Mouse (Mus musculus): ENCODE results near the gene Bbs4. TPM values are rescaled to one million over a fixed set of nuclear protein-coding genes. Genes with fewer than 3 reads are reported as not detected.

The Bbs4 gene
- polyA plus RNA-seq, 1 experiment = 6.8 TPM

DNA sequence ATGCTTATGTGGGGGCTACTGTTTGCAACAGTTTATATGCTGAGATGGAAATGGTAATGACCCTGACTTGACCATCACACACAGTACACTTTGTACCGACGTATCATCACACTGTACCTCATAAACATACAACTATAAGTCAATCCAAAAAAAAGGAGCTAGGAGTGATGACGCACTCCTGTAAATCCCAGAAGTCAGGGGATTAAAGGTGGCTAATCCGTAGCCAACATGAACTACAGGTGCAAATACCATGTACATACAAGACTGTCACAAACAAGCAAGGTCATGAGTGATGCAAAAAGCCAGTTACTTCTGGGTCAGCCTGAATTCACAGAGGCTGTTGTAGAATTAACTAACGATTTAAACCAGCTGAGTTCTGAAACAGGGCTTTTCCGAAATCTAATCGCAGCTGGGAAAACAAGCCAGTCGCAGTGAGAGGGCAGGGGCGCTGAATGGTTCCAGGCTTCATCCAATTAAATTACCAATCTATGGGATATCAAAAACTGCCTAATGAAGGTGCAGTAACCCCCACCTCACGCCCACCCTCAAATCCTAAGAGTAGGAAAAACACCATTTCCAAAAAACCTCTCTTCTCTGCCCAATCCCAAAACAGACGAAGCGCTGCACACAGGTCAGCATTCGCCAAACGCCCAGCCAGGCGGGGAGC is 589 bp downstream of the Bbs4 start:
- Histone ChIP-seq H3K27ac (ENCODE audit: control insufficient read depth, insufficient read depth, low read depth, low read length) (peak overlapping the region; percentile 87), H3K27me3 (ENCODE audit: control insufficient read depth, insufficient read depth, low read length) (no peaks in the 10 kb centered on the region), H3K4me3 (ENCODE audit: control insufficient read depth, low read depth, low read length) (peak overlapping the region; percentile 89)

GRCm38 (mm10) chr9:59346176-59346575 is 7.1 kb downstream of the Bbs4 start:
- H3K36me3 ChIP-seq (ENCODE audit: control insufficient read depth, insufficient read depth, low read length) = no peaks in the 10 kb centered on the region
- TF ChIP-seq CTCF (IDR thresholded peaks at IDR 0.05; ENCODE audit: control insufficient read depth, insufficient read depth, insufficient replicate concordance, low read depth, low read length) (no peak), POLR2A (IDR thresholded peaks at IDR 0.05; ENCODE audit: control insufficient read depth, low read depth, low read length) (no peak)

More for the DNA sequence above, 589 bp downstream of the Bbs4 start:
- TF ChIP-seq POLR2A (IDR thresholded peaks at IDR 0.05; ENCODE audit: control insufficient read depth, low read depth, low read length) = no peak
- Histone ChIP-seq H3K36me3 (ENCODE audit: control insufficient read depth, insufficient read depth, low read length) (no peaks in the 10 kb centered on the region), H3K4me1 (ENCODE audit: control insufficient read depth, insufficient read depth, low read length) (no peaks in the 10 kb centered on the region)

GRCm38 (mm10) chr9:59340002-59340401 is 13.3 kb downstream of the Bbs4 start:
- no peaks in the 10 kb centered on the region for H3K27me3 ChIP-seq (ENCODE audit: control insufficient read depth, insufficient read depth, low read length)
- no peak overlapping the region for H3K27ac ChIP-seq (ENCODE audit: control insufficient read depth, insufficient read depth, low read depth, low read length)
- no peak for TF ChIP-seq CTCF (IDR thresholded peaks at IDR 0.05; ENCODE audit: control insufficient read depth, insufficient read depth, insufficient replicate concordance, low read depth, low read length)
- TF ChIP-seq POLR2A (IDR thresholded peaks at IDR 0.05; ENCODE audit: control insufficient read depth, low read depth, low read length) = no peak
- no peak overlapping the region for H3K4me3 ChIP-seq (ENCODE audit: control insufficient read depth, low read depth, low read length)
- peaks cover 1% of the 10 kb centered on the region for H3K36me3 ChIP-seq (ENCODE audit: control insufficient read depth, insufficient read depth, low read length)
- no peaks in the 10 kb centered on the region for H3K4me1 ChIP-seq (ENCODE audit: control insufficient read depth, insufficient read depth, low read length)

More at GRCm38 (mm10) chr9:59346176-59346575, 7.1 kb downstream of the Bbs4 start:
- H3K4me3 ChIP-seq (ENCODE audit: control insufficient read depth, low read depth, low read length) = no peak overlapping the region
- H3K27ac ChIP-seq (ENCODE audit: control insufficient read depth, insufficient read depth, low read depth, low read length) = no peak overlapping the region
- no peaks in the 10 kb centered on the region for H3K4me1 ChIP-seq (ENCODE audit: control insufficient read depth, insufficient read depth, low read length)
- no peaks in the 10 kb centered on the region for H3K27me3 ChIP-seq (ENCODE audit: control insufficient read depth, insufficient read depth, low read length)

DNA sequence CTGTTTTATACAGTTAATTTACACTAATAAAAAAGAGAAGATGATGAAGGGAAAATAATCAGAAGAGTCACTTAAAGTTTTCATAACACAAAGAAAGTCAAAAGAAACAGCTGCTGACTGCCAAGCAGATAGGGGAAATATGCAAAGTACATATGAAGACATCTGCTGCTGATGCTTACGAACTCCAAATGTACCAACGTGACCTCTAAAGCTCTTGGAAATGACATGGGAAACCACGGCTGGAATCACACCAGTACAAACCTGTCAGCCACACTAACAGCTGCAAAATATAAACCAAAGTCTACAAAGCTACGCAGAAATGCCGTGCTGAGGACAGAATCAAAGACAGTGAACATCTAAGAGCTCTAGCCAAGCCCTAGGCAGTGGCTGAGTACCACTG is 14.2 kb downstream of the Bbs4 start:
- peaks cover 1% of the 10 kb centered on the region for H3K36me3 ChIP-seq (ENCODE audit: control insufficient read depth, insufficient read depth, low read length)
- no peaks in the 10 kb centered on the region for H3K4me1 ChIP-seq (ENCODE audit: control insufficient read depth, insufficient read depth, low read length)
- no peak overlapping the region for H3K27ac ChIP-seq (ENCODE audit: control insufficient read depth, insufficient read depth, low read depth, low read length)
- no peak overlapping the region for H3K4me3 ChIP-seq (ENCODE audit: control insufficient read depth, low read depth, low read length)
- H3K27me3 ChIP-seq (ENCODE audit: control insufficient read depth, insufficient read depth, low read length) = no peaks in the 10 kb centered on the region
- TF ChIP-seq POLR2A (IDR thresholded peaks at IDR 0.05; ENCODE audit: control insufficient read depth, low read depth, low read length) (no peak), CTCF (IDR thresholded peaks at IDR 0.05; ENCODE audit: control insufficient read depth, insufficient read depth, insufficient replicate concordance, low read depth, low read length) (no peak)

DNA sequence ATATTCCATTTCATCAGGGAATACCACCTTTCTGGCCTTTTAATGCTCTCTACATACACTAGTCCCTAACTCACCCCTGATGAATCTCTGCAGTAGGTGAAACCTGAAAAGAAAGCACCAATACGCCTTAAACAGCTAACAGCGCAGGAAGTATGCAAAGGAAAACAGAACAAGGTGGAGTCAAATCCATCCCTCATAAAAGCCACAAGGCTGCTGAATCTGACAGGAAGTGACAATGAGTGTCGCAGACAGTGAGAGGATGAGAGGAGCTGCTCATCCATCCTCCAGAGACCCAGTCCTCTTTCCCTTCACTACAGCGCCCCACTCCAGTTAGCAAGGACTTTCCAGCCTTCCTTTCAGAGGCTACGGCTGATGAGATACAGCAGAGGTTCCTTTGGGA is 14.9 kb downstream of the Bbs4 start:
- Histone ChIP-seq H3K4me3 (ENCODE audit: control insufficient read depth, low read depth, low read length) (no peak overlapping the region), H3K36me3 (ENCODE audit: control insufficient read depth, insufficient read depth, low read length) (peaks cover 1% of the 10 kb centered on the region), H3K27ac (ENCODE audit: control insufficient read depth, insufficient read depth, low read depth, low read length) (no peak overlapping the region), H3K4me1 (ENCODE audit: control insufficient read depth, insufficient read depth, low read length) (no peaks in the 10 kb centered on the region), H3K27me3 (ENCODE audit: control insufficient read depth, insufficient read depth, low read length) (no peaks in the 10 kb centered on the region)
- TF ChIP-seq CTCF (IDR thresholded peaks at IDR 0.05; ENCODE audit: control insufficient read depth, insufficient read depth, insufficient replicate concordance, low read depth, low read length) (no peak), POLR2A (IDR thresholded peaks at IDR 0.05; ENCODE audit: control insufficient read depth, low read depth, low read length) (no peak)

- Histone ChIP-seq H3K27me3 (ENCODE audit: control insufficient read depth, insufficient read depth, low read length) (no peaks in the 10 kb centered on the region), H3K4me1 (ENCODE audit: control insufficient read depth, insufficient read depth, low read length) (no peaks in the 10 kb centered on the region), H3K36me3 (ENCODE audit: control insufficient read depth, insufficient read depth, low read length) (peaks cover 1% of the 10 kb centered on the region), H3K4me3 (ENCODE audit: control insufficient read depth, low read depth, low read length) (no peak overlapping the region), H3K27ac (ENCODE audit: control insufficient read depth, insufficient read depth, low read depth, low read length) (no peak overlapping the region)
- no peak for TF ChIP-seq POLR2A (IDR thresholded peaks at IDR 0.05; ENCODE audit: control insufficient read depth, low read depth, low read length)
- no peak for TF ChIP-seq CTCF (IDR thresholded peaks at IDR 0.05; ENCODE audit: control insufficient read depth, insufficient read depth, insufficient replicate concordance, low read depth, low read length)
These were observed 15.4 kb downstream of the Bbs4 start for GRCm38 (mm10) chr9:59337889-59338288.

- no peak for TF ChIP-seq CTCF (IDR thresholded peaks at IDR 0.05; ENCODE audit: control insufficient read depth, insufficient read depth, insufficient replicate concordance, low read depth, low read length)
- TF ChIP-seq POLR2A (IDR thresholded peaks at IDR 0.05; ENCODE audit: control insufficient read depth, low read depth, low read length) = no peak
- no peak overlapping the region for H3K4me3 ChIP-seq (ENCODE audit: control insufficient read depth, low read depth, low read length)
- no peaks in the 10 kb centered on the region for H3K27me3 ChIP-seq (ENCODE audit: control insufficient read depth, insufficient read depth, low read length)
- H3K36me3 ChIP-seq (ENCODE audit: control insufficient read depth, insufficient read depth, low read length) = peaks cover 1% of the 10 kb centered on the region
- no peaks in the 10 kb centered on the region for H3K4me1 ChIP-seq (ENCODE audit: control insufficient read depth, insufficient read depth, low read length)
- no peak overlapping the region for H3K27ac ChIP-seq (ENCODE audit: control insufficient read depth, insufficient read depth, low read depth, low read length)
These were observed 16.8 kb downstream of the Bbs4 start for GRCm38 (mm10) chr9:59336539-59336938.
